21 mouse cellular contexts compared by ENCODE assay signal in genomic region chr5:90788114-90788513, GRCm38 (mm10). TPM values are rescaled to one million over a fixed set of nuclear protein-coding genes. Genes with fewer than 3 reads are reported as not detected.
A peak's percentile ranks its signal among the peaks of the same experiment; 100 is the strongest.
DNase-seq lines count a peak whose midpoint lies in the region; ATAC-seq and TF ChIP-seq lines count a peak whose summit lies in the region.
"Had no signal": no experiment of that assay in that cellular context is flagged by ENCODE, and none has a peak within 500 bp of the region (broad histone marks: within the 10 kb centered on the region; RNA-seq: fewer than 3 reads in every experiment).

No protein-coding gene starts in this region.

- H3K4me3 ChIP-seq in gastrocnemius, adult 2 months = no peak overlapping the region
- H3K4me3 ChIP-seq in lung, embryonic 14.5 days (ENCODE audit: low read depth, low read length) = no peak overlapping the region
- H3K4me3 ChIP-seq in heart, embryonic 12.5 days = no peak overlapping the region
- H3K4me3 ChIP-seq: forebrain, embryonic 12.5 days; heart, embryonic 15.5 days; limb, embryonic 12.5 days; midbrain, embryonic 15.5 days; neural tube, embryonic 13.5 days had no signal

- 76% methylated on average over 4 of the region's 4 CpGs for WGBS in lung, embryonic 14.5 days
- WGBS in heart, embryonic 12.5 days = 72% methylated on average over 4 of the region's 4 CpGs

- ATAC-seq in lung, embryonic 14.5 days (ENCODE audit: insufficient read depth) = no peak
- ATAC-seq in megakaryocyte progenitor cell, adult 5-6 weeks (replicated peaks; ENCODE audit: poor library complexity) = 0 out of 2 replicates have a peak, but pooled peaks have one; percentile 27
- no peak for ATAC-seq in heart, embryonic 12.5 days (ENCODE audit: insufficient number of reproducible peaks, low FRiP score)
- ATAC-seq: midbrain, embryonic 15.5 days had no signal

- TF ChIP-seq CTCF in gastrocnemius, adult 2 months (IDR thresholded peaks at IDR 0.05) = peak; percentile 39; the same call in 1 of the 2 replicates
- peak; percentile 52 for TF ChIP-seq CTCF in lung, embryonic 14.5 days (IDR thresholded peaks at IDR 0.05; ENCODE audit: low read depth)

- H3K27me3 ChIP-seq in lung, embryonic 14.5 days (ENCODE audit: insufficient read depth, low read length) = no peaks in the 10 kb centered on the region
- no peaks in the 10 kb centered on the region for H3K27me3 ChIP-seq in heart, embryonic 12.5 days (replicated peaks)
- H3K27me3 ChIP-seq: forebrain, embryonic 12.5 days; heart, embryonic 15.5 days; midbrain, embryonic 15.5 days; neural tube, embryonic 13.5 days had no signal

- intact Hi-C loops in gastrocnemius, adult 2 months (cut with DNase I) = loop anchor here (5.0 kb wide), 1 partner anchor 126 kb away; no protein-coding TSS in a partner anchor

- no peaks in the 10 kb centered on the region for H3K9me3 ChIP-seq in lung, embryonic 14.5 days (ENCODE audit: low read depth, low read length)
- no peaks in the 10 kb centered on the region for H3K9me3 ChIP-seq in heart, embryonic 12.5 days (replicated peaks)
- H3K9me3 ChIP-seq: forebrain, embryonic 12.5 days; heart, embryonic 15.5 days; limb, embryonic 12.5 days; midbrain, embryonic 15.5 days; neural tube, embryonic 13.5 days had no signal

- no peaks in the 10 kb centered on the region for H3K36me3 ChIP-seq in lung, embryonic 14.5 days (ENCODE audit: insufficient read depth)
- no peaks in the 10 kb centered on the region for H3K36me3 ChIP-seq in heart, embryonic 12.5 days
- H3K36me3 ChIP-seq: forebrain, embryonic 12.5 days; heart, embryonic 15.5 days; limb, embryonic 12.5 days; midbrain, embryonic 15.5 days; neural tube, embryonic 13.5 days had no signal

- H3K9ac ChIP-seq in lung, embryonic 14.5 days = no peak overlapping the region
- no peak overlapping the region for H3K9ac ChIP-seq in heart, embryonic 12.5 days
- H3K9ac ChIP-seq: forebrain, embryonic 12.5 days; heart, embryonic 15.5 days; hindbrain, embryonic 14.5 days; limb, embryonic 12.5 days; midbrain, embryonic 15.5 days; neural tube, embryonic 13.5 days had no signal

- 0 out of 2 replicates have a peak, but pooled peaks cover 5% of the 10 kb centered on the region for H3K4me1 ChIP-seq in lung, embryonic 14.5 days (ENCODE audit: insufficient read depth)
- H3K4me1 ChIP-seq in heart, embryonic 12.5 days (replicated peaks) = 0 out of 2 replicates have a peak, but pooled peaks cover 7% of the 10 kb centered on the region
- H3K4me1 ChIP-seq: midbrain, embryonic 15.5 days had no signal

- H3K27ac ChIP-seq in gastrocnemius, adult 2 months = no peak overlapping the region
- H3K27ac ChIP-seq in lung, embryonic 14.5 days (ENCODE audit: low read depth) = no peak overlapping the region
- no peak overlapping the region for H3K27ac ChIP-seq in heart, embryonic 12.5 days (ENCODE audit: poor library complexity, severe bottlenecking)
- H3K27ac ChIP-seq: forebrain, embryonic 12.5 days; heart, embryonic 15.5 days; hindbrain, embryonic 14.5 days; limb, embryonic 12.5 days; midbrain, embryonic 15.5 days; neural tube, embryonic 13.5 days had no signal

- H3K4me2 ChIP-seq in lung, embryonic 14.5 days = no peak overlapping the region
- H3K4me2 ChIP-seq in heart, embryonic 12.5 days = no peak overlapping the region
- H3K4me2 ChIP-seq: forebrain, embryonic 12.5 days; heart, embryonic 15.5 days; hindbrain, embryonic 14.5 days; limb, embryonic 12.5 days; midbrain, embryonic 15.5 days; neural tube, embryonic 13.5 days had no signal

- DNase-seq in gastrocnemius, adult 2 months = no peak
- no peak for DNase-seq in gastrocnemius, postnatal 25 days
- peak; percentile 32 for DNase-seq in lung, embryonic 14.5 days
- DNase-seq in lung, postnatal 36 days = no peak
- peak; percentile 44 for DNase-seq in NIH3T3 (ENCODE audit: low read depth)
- no peak for DNase-seq in gastrocnemius, postnatal 4 days (ENCODE audit: low spot score in 2 of 2)
- DNase-seq: cerebellum, postnatal 10 days; gastrocnemius, postnatal 10 days; kidney, postnatal 14 days; layer of hippocampus, postnatal 36 days; lung, postnatal 14 days; thymus, postnatal 4 days had no signal

RNA-seq across cellular contexts. Expression of gene Cxcl3, which starts 2.2 kb away (rescaled TPM):
- not detected for total RNA-seq in gastrocnemius, adult 2 months (2021)
- total RNA-seq in gastrocnemius, postnatal 25 days (2021) = not detected
- 0.18 TPM in 1 of 2 replicates, not detected in the other for polyA plus RNA-seq in lung, embryonic 14.5 days (2014; fragmentation: Nextera tagmentation; extraction: Ambion mirVana)
- total RNA-seq in megakaryocyte progenitor cell, adult 5-6 weeks (2015) = not detected in 2 replicates
- not detected in 2 replicates for total RNA-seq in megakaryocyte progenitor cell, adult 5-6 weeks (2017)
- polyA plus RNA-seq in heart, embryonic 12.5 days (2016; fragmentation: Nextera tagmentation; extraction: Ambion mirVana) = not detected in 2 replicates
- not detected for total RNA-seq in gastrocnemius, postnatal 4 days (2021)
- total RNA-seq: gastrocnemius, postnatal 10 days; layer of hippocampus, postnatal 36 days had no signal
- polyA plus RNA-seq: forebrain, embryonic 12.5 days; heart, embryonic 15.5 days; hindbrain, embryonic 14.5 days; limb, embryonic 12.5 days; midbrain, embryonic 15.5 days; neural tube, embryonic 13.5 days; stomach, embryonic 16.5 days had no signal

RNA-seq across cellular contexts. Expression of gene Cxcl15, which starts 6.2 kb away (rescaled TPM):
- not detected for total RNA-seq in gastrocnemius, adult 2 months (2021)
- total RNA-seq in gastrocnemius, postnatal 25 days (2021) = not detected
- 11.4 and 11.7 TPM in 2 replicates for polyA plus RNA-seq in lung, embryonic 14.5 days (2014; fragmentation: Nextera tagmentation; extraction: Ambion mirVana)
- total RNA-seq in megakaryocyte progenitor cell, adult 5-6 weeks (2015) = not detected in 2 replicates
- not detected in 2 replicates for total RNA-seq in megakaryocyte progenitor cell, adult 5-6 weeks (2017)
- not detected in 2 replicates for polyA plus RNA-seq in heart, embryonic 12.5 days (2016; fragmentation: Nextera tagmentation; extraction: Ambion mirVana)
- total RNA-seq in gastrocnemius, postnatal 4 days (2021) = not detected
- total RNA-seq: gastrocnemius, postnatal 10 days; layer of hippocampus, postnatal 36 days had no signal
- polyA plus RNA-seq: forebrain, embryonic 12.5 days; hindbrain, embryonic 14.5 days; limb, embryonic 12.5 days; midbrain, embryonic 15.5 days; neural tube, embryonic 13.5 days had no signal

RNA-seq across cellular contexts. Expression of gene Pf4, which starts 15.9 kb away (rescaled TPM):
- total RNA-seq in gastrocnemius, adult 2 months (2021) = 10 to 100 TPM in 1 of 2 experiments, 1 to 10 TPM in 1; 5.4 to 12.4 TPM
- 10 to 100 TPM; 11.0 to 14.8 TPM for total RNA-seq in gastrocnemius, postnatal 25 days (2021)
- polyA plus RNA-seq in lung, embryonic 14.5 days (2014; fragmentation: Nextera tagmentation; extraction: Ambion mirVana) = 57.3 and 60.3 TPM in 2 replicates
- 0.64 and 3.3 TPM in 2 replicates for total RNA-seq in megakaryocyte progenitor cell, adult 5-6 weeks (2015)
- total RNA-seq in megakaryocyte progenitor cell, adult 5-6 weeks (2017) = 1.2 and 2.2 TPM in 2 replicates
- 75.1 and 90.7 TPM in 2 replicates for polyA plus RNA-seq in heart, embryonic 12.5 days (2016; fragmentation: Nextera tagmentation; extraction: Ambion mirVana)
- total RNA-seq in gastrocnemius, postnatal 4 days (2021) = 10 to 100 TPM; 77.8 to 84.1 TPM

RNA-seq across cellular contexts. Expression of gene Ppbp, which starts 19.8 kb away (rescaled TPM):
- under 1 TPM in 1 of 2 experiments, not detected in 1; 0.54 TPM for total RNA-seq in gastrocnemius, adult 2 months (2021)
- total RNA-seq in gastrocnemius, postnatal 25 days (2021) = under 1 TPM; 0.33 to 0.67 TPM
- 8.4 and 9.2 TPM in 2 replicates for polyA plus RNA-seq in lung, embryonic 14.5 days (2014; fragmentation: Nextera tagmentation; extraction: Ambion mirVana)
- total RNA-seq in megakaryocyte progenitor cell, adult 5-6 weeks (2015) = 0.66 TPM in 1 of 2 replicates, not detected in the other
- not detected in 2 replicates for total RNA-seq in megakaryocyte progenitor cell, adult 5-6 weeks (2017)
- 13.4 and 20.7 TPM in 2 replicates for polyA plus RNA-seq in heart, embryonic 12.5 days (2016; fragmentation: Nextera tagmentation; extraction: Ambion mirVana)
- 1 to 10 TPM; 1.4 to 1.5 TPM for total RNA-seq in gastrocnemius, postnatal 4 days (2021)
- total RNA-seq: layer of hippocampus, postnatal 36 days had no signal

RNA-seq across cellular contexts. Expression of gene Cxcl5, which starts 29.0 kb away (rescaled TPM):
- total RNA-seq in gastrocnemius, adult 2 months (2021) = not detected
- total RNA-seq in gastrocnemius, postnatal 25 days (2021) = not detected
- 0.19 TPM in 1 of 2 replicates, not detected in the other for polyA plus RNA-seq in lung, embryonic 14.5 days (2014; fragmentation: Nextera tagmentation; extraction: Ambion mirVana)
- total RNA-seq in megakaryocyte progenitor cell, adult 5-6 weeks (2015) = not detected in 2 replicates
- not detected in 2 replicates for total RNA-seq in megakaryocyte progenitor cell, adult 5-6 weeks (2017)
- polyA plus RNA-seq in heart, embryonic 12.5 days (2016; fragmentation: Nextera tagmentation; extraction: Ambion mirVana) = not detected in 2 replicates
- under 1 TPM in 1 of 2 experiments, not detected in 1; 0.34 TPM for total RNA-seq in gastrocnemius, postnatal 4 days (2021)
- total RNA-seq: gastrocnemius, postnatal 10 days; layer of hippocampus, postnatal 36 days had no signal
- polyA plus RNA-seq: forebrain, embryonic 12.5 days; heart, embryonic 15.5 days; limb, embryonic 12.5 days; neural tube, embryonic 13.5 days had no signal

Comparison
In these comparisons a context has a peak if more than half of its experiments do, and no peak if none do; other contexts are left out.
1. DNase-seq: peak in lung, embryonic 14.5 days (single experiment) and NIH3T3 (single experiment); none in gastrocnemius, adult 2 months (single experiment), gastrocnemius, postnatal 25 days (single experiment), lung, postnatal 36 days (single experiment) and gastrocnemius, postnatal 4 days (0 of 2).
2. RNA of gene Pf4, which starts 15.9 kb away (total RNA-seq): 77.8 to 84.1 TPM in gastrocnemius, postnatal 4 days; 11.0 to 14.8 TPM in gastrocnemius, postnatal 25 days, 5.4 to 12.4 TPM in gastrocnemius, adult 2 months and 0.64 to 3.3 TPM in megakaryocyte progenitor cell, adult 5-6 weeks; every median in the first group is over 4 times any median in the second.